Mouse (Mus musculus): ENCODE measurements at regions not wholly inside any gene's neighbourhood (a gene's known extent, or its start where the extent isn't known, plus 50 kb on each side); places are given as distances from the start of the nearest gene placed in this dataset.
A peak's percentile ranks its signal among the peaks of the same experiment; 100 is the strongest.

DNA sequence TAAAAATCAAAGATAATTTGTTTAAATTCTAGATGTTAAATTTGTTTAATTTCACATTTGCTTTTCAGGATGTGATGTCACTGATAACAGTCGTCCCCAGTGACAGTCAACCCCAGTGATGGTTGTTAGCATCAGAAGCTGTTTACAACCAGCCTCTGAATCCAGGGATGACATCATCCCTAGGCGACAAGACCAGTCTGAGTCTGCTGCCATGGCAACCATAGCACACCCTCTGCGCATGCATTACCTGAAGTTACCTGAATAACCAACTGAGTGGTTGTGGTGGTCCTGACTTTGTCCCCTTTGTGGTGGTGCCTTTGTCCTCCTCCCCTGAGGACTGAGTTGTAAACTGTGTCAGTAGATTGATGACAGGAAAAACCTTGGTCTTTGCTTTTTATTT lies 92.0 kb upstream of the Zfp644 start:
- DNase-seq (ENCODE audit: low spot score) = no peak

DNA sequence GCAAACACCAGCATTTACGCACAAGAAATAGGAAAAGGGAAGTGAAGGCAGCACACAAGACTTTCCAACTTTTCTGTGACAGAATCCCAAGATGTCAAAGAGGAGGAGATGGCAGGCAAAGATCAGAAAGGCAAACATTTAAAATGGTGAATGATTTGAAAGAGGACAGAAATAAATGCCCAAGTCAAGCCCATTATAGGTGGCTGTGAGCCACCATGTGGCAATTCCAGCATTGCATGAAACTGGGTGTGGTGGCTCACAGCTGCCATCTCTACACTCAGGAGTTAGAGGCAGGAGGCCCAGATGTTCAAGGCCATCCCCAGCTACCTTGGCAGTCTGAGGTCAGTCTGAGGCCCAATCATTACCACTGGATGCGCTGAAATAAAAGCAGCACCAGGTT lies 88.0 kb upstream of the Zfp644 start:
- DNase-seq (ENCODE audit: low spot score) = no peak

DNA sequence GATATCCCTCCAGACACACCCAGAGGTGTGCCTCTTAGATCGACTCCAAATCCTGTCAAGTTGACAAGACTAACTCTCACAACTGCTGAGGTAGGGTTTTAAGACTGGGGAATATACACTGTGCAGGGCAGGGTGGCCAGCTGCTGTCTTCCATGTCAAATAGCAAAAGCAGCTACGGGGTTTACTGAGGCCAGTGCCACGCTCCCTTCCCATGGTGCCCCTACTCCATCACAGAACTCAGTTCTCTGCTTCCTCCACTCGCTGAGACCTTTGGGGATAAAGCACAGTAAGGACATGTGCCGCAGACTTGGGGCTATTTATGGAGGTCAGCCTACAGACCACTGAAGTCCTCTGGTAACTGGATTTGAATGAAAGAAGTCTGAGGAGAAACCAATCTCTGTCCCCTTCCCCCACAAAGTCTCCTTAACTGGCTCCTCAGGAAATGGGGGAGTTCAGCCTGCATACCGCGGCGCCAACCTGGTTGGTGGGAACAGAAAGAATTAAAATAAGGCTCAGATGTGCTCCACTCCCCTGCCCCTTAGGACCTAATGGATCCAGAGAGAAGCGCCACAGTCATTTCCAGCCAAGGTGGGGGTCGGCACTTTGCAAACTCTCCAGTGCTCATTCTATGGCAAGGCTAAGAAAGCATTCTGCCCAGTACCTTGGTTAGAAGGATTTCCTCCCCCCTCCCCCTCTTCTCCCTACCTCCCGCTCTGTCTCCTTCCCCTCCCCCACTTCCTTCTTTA lies 87.0 kb upstream of the Zfp644 start:
- DNase-seq (ENCODE audit: low spot score) = no peak

DNA sequence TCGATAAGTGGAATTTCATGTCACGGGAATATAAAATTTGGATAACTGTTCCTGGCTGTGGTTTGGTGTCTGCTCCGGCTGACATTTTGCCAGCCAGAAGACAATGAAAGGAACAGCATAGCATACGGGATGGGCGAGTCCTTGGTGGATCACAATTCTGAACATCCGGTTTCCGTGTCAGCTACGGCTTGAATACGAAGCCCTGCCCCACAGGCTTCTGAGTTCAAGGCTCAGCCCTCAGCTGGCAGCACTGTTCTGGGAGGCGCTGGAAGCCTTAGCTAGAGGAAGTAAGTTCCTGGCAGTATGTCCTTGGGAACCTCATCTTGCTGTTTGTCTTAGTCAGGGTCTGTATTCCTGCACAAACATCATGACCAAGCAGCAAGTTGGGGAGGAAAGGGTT lies 83.7 kb upstream of the Zfp644 start:
- DNase-seq (ENCODE audit: low spot score) = no peak

DNA sequence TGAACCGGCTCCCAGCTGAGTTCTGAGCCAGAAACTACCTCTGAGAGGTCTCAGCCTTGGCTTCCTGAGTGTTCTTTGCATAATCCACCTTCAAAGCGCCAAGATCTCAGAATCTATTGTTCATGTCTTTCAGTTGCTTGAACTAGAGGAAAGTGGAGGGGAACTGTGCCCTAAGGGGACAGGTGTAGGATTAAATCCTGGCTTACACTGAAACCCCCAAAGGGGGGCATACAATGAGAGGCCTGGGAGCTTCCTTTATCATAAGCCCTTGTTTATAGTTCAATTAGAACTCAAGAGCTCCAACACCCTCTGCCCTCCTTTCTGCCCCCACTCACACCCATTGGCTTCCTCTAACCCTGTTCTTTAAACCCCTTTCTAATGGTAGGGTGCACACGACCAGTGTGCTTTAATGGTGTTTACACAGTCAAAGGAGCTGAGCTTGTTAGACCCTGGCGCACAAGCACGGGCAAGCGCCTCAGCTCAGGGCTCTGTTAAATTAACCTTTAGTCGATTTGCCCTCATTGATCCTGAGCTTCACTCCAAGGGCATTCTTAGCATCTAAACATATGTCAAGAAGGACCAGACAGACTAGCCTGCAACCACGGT lies 81.2 kb upstream of the Zfp644 start:
- no peak for DNase-seq (ENCODE audit: low spot score)

DNA sequence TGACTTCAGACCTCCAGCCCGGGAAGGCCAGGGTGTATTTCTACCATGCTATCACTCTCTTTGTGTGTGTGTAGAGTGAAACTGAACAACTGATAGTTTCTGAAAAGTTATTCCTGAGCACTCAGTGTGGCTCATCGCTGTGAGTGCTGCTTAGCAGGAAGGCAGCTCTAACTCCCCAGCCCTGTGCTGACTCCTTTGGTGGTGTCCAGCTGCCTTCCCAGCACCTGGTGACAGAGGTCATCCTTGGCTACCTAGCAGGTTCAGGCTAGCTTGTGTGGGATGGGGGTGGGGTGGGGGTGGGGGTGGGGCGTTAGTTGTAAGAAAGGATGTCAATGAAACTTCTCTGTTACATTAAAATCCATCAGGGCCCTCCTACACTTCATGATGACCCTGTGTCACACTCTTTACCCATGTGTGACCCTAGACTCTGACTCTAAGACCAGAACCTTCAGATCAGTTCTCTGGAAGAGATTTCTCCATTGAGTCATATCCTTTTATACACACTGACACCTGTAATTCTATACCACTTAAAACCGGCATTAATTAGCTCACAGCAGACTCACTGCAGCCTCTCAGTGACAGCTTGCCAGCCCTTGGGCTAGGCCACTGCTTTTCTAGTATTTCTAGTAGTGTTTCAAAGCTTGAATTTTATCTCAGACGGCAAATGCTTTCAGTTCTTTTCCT lies 78.1 kb upstream of the Zfp644 start:
- DNase-seq (ENCODE audit: low spot score) = no peak

DNA sequence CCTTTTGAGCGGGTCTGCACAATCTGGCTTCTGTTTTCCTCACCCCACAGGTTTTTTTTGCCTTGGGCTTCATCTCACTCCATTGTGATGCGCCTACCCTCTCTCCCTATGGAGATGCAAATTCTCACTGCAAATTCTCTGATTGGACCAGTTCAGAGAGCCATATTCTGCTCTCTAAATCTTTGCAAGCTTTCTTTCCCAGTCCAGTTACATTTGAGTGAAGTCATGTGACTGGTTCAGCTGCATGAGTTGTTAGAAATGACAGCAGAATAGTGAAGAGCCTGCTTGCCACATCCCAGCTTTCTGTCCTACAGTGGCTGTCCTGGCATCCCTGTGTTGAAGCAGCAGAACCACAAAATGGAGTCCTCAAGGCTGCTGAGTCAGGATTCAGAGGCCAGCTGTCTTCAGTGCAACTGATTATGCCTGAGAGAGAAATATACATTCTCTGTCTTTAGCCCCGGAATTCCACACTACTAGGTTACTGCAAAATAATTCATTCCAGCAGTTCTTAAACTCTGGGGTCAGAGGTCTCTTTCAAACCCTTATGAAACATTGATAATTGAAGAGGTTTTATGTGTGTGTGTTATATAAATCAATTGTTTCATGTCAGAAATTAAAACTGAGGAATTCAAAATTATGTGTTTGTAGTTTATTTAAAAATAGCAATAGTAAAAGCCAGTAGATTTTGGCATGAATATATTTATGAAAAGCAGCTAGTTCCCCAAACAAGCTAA lies 76.3 kb upstream of the Zfp644 start:
- DNase-seq (ENCODE audit: low spot score) = no peak

DNA sequence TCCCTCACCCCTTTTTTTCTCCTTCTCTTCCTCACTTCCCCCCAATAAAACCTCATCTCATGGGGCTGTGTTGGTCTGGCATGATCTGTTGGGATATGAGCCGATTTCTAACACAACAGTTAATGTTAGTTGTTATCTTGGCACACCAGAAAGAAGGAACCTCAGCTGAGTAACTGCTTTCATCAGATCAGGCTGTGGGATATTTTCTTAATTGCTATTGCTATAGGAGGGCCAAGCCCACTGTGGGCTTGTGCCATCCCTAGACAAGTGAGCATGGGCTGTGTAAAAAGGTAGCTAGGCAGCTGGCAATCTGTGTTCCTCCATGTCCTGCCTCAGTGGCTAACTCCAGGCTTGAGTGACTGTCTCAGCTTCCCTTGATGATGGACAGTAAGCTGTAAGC lies 73.9 kb upstream of the Zfp644 start:
- DNase-seq (ENCODE audit: low spot score) = no peak

DNA sequence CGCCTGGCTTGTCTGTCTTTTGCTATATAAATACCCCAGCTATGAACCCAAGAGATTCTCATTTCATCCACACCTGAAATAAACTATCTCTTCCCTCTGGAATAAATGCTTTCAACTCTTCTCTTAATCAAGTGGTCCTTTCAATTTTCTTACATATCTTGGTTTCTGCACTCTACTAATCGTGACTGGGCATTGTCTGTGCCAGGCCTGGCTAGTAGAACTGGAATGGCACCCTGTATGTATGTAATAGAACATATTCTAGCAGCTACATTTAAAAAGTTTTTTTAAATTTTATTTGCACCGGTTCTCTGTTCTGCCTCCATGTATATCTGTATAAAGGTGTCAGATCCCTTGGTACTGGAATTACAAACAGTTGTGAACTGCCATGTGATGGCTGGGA lies 68.2 kb upstream of the Zfp644 start:
- DNase-seq (ENCODE audit: low spot score) = no peak

DNA sequence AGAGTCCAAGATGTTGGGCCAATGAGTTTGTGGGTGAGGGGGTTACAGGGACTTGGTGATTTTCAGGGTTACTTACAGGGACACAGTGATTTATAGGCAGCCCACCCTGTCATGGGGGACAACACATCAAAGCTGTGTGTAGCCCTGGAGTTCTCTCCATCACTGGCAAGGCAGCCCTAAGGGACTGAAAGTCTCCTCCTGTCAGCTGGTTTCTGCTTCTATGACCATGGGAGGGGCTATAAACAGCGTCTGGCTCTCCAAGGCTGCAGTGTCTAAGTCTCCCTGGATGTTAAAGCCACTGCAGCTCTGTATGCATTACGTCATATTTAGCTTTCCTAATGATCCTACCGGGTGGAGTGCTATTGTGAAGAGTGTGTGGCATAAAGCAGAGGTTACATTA lies 66.2 kb upstream of the Zfp644 start:
- DNase-seq (ENCODE audit: low spot score) = no peak

DNA sequence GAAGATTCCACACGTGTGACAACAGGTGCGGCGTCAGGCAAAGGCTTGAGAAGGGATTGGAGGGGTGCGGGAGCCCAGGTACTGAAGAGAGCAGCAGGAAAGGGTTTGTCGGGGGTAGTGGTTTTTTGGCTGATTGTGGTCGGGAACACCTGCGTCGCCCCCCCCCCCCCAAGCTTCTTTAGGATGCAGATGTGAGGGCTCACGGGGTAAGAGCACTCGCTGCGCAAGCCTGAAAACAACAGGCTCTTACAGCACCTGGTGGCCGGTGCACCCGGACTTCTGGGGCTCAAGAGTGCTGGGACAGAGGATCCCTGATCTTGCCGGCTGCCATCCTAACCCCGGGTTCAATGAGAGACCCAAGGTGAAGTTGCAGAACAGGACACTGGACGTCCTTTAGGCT lies 60.9 kb upstream of the Zfp644 start:
- no peak for DNase-seq (ENCODE audit: low spot score)

DNA sequence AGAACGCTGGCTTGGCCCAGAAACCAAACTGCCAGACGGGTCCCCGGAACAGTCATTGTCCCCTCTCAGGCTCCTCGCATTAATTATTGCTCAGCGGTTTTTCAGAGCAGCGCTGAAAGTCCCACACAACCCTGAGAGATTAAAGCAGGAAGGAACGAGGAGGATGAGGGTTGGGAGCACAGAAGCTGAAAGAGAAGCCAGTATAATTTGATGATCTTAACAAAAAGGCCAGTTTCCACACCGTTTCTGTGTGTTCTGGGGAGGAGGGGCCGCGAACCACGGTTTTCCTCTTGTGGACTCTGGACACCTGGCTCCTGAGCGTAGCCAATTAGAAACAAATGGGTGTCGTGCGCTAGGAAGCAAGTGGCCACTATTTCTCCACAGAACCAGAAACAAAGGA lies 60.3 kb upstream of the Zfp644 start:
- peak; percentile 5 for DNase-seq (ENCODE audit: low spot score)

DNA sequence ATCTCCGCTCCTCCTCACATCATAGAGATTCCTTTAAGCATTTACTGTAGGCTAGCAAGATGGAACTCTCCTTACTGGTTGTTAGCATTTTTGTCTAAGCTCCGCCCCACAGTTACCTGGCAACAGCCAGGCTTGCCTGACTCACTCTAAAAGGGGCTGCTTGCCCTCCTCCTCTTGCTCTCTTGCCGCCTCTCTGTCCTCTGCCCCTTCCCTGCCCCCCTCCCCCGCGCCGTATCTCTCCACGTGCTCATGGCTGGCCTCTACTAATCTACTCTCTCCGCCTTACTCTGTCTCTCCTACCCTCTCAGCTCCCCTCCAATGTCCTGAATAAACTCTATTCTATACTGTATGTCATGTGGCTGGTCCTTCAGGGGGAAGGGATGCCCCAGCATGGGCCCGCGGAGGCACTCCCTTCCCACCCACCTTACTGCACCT lies 59.9 kb upstream of the Zfp644 start:
- peak; percentile 11 for DNase-seq (ENCODE audit: low spot score)

DNA sequence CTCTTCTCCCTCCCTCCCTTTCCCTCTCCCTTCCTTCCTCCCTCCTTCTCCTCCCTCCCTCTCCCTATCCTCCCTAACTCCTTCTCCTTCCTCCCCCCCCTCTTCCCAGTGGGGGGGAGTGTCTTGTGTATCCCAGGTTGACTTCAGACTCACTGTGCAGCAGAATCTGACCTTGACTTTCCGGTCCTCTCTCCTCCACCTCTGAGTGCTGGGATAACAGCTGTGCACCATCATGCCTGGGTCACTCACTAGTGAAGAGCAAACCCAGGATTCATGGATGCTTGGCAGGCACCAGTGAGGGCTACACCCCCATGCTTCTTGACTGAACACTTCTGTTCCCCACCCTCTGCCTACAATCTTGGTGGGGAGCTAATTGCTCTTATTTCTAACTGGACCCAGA lies 56.2 kb upstream of the Zfp644 start:
- DNase-seq (ENCODE audit: low spot score) = no peak

DNA sequence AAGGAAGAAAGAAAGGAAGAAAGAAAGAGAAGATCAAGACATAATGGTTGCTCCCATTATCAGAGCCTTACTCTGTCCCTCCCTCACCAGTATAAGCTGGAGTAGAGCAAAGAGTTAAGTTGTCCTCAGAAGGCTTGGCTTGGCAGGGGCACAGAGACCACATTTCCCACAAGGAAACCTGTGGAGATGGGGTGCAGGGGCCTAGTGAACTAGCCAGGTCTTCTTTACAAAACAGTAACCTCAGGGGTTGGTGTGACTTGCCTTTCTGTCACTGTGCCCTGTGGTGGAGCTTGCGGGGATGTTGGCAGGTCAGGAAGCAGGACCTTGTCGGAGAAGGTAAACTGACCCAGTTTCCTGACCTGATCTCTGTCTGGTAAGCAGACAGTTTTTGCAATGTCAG lies 53.1 kb upstream of the Zfp644 start:
- no peak for DNase-seq (ENCODE audit: low spot score)

DNA sequence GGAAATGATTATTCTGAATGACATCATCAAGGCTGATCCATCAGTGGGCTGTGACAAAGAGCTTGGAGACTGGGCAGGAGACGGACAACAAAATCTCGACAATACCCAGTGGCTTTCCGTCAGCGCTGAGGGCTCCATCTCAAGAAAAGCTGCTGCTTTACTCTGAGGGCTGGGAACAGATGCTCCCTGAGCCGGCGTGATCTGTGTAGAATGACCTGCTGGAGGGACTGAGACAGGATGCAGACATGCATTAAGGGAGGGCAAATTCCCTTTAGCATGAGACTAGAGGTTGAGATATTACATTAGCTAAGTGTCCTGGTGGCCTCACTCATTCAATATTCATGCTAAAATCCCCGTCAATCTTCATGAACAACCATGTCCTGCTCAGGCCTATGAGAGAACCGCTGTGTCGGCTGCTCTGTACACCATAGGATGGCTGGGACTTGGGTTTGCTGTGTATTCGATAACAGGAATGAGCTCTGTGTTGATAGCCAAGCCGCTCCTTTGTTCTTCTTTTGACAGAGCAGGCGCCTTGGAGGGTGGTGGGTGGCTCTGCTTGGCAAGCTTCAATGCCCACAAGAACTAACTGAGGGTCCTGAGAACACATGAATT lies 51.5 kb upstream of the Zfp644 start:
- DNase-seq (ENCODE audit: low spot score) = no peak
